Mouse (Mus musculus): ENCODE data around the gene Tril. TPM values are rescaled to one million over a fixed set of nuclear protein-coding genes. Genes with fewer than 3 reads are reported as not detected.

Gene Tril
- polyA plus RNA-seq, 1 experiment from 2014 or later, result 26.5 TPM

Other genes starting within 250 kb of the Tril start
- 0.12 TPM in 1 of 2 replicates, not detected in the other for gene Cpvl, start 157.8 kb upstream of the Tril start, polyA plus RNA-seq (2014; fragmentation: Nextera tagmentation; extraction: Ambion mirVana)
- gene Chn2, start 218.7 kb upstream of the Tril start, polyA plus RNA-seq (2014; fragmentation: Nextera tagmentation; extraction: Ambion mirVana), result 19.6 and 20.3 TPM in 2 replicates

Measured in forebrain, embryonic 11.5 days (tissue).